Mouse (Mus musculus): ENCODE results near the gene Vegfa.

DNA sequence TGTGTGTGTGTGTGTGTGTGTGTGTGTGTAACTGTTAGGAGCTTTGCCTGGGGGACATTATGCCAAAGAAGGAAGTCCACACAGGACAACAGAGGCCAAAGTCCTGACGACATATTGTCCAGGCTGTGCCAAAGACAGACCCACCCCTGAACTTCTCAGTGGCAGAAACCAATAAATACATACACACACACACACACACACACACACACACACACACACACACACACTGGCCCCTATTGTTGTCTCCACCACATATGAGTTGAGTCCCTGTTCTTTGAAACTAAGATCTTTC, 44.0 kb upstream of the Vegfa start:
- TF ChIP-seq CTCF (IDR thresholded peaks at IDR 0.05; ENCODE audit: low read depth, low read length) (no peak), POLR2A (IDR thresholded peaks at IDR 0.05; ENCODE audit: extremely low read depth, insufficient read depth, low read length) (no peak)

Measured in liver, adult 2 months (tissue).